Mouse (Mus musculus) gastrocnemius, adult 18-20 months (tissue): ENCODE measurements around the gene Dusp7. TPM values are rescaled to one million over a fixed set of nuclear protein-coding genes. Genes with fewer than 3 reads are reported as not detected.

ENCODE experiments used
- DNase-seq: peaks from one replicate; pipeline ENCODE4 v3.0.0; 2021; ENCODE audit warnings: low spot score
- total RNA-seq, 2 experiments: library from RNA; stranded (reverse); gene quantifications; 2 replicates each; pipeline ENCODE4 v1.2.3; 2021

Dusp7 gene
- total RNA-seq, 2 experiments from 2014 or later: 15.3 to 27.6 TPM

GRCm38 (mm10) chr9:106417841-106418625 is 49.6 kb downstream of the Dusp7 start:
- DNase-seq: peak; percentile 55

DNA sequence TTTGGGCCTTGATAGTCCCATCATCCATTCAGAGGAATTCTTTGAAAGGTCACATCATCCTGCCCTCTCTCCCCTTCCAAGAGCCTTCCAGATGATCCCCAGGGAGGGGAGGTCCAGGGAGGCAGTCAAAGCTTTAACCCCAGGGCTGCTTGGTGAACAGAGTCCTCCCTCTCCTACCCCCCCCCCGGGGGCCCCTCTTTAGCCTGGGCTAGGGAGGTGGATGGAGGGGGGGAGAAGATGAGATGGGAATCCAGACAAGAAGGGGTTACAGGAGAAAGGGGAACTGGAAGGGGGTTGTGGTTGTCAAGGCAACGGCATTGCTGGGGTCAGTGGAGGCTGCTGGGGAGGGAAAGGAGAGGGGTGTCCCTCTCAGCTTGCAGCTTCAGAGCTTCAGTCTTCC is 52.2 kb downstream of the Dusp7 start:
- no peak for DNase-seq

- no peak for DNase-seq
These were observed 52.8 kb downstream of the Dusp7 start for GRCm38 (mm10) chr9:106421033-106421864.

DNA sequence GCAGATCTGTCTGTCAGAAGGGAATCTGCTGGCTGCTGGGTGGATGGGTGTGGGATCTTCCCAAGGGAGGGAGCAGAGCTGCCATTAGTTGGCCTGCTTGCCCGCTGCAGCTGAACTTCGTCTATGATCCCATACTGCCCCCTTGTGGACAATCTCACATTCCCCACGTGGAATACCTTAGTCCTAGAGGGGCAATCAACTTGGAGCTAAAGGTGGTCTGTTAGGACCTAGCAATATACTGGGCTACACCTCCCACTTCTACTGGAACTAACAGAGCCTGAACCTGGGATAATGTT is 53.4 kb downstream of the Dusp7 start:
- peak; percentile 93 for DNase-seq

Other genes starting within 250 kb of the Dusp7 start
- 1 to 10 TPM in 1 of 2 experiments, under 1 TPM in 1; 0.93 to 2.4 TPM for gene Glyctk, start 210.5 kb upstream of the Dusp7 start, total RNA-seq
- gene Wdr82, start 197.7 kb upstream of the Dusp7 start, total RNA-seq: 10 to 100 TPM; 18.9 to 23.9 TPM
- gene Ppm1m, start 168.9 kb upstream of the Dusp7 start, total RNA-seq: 1 to 10 TPM; 2.7 to 3.7 TPM
- gene Twf2, start 165.5 kb upstream of the Dusp7 start, total RNA-seq: 100 to 1,000 TPM; 204 to 208 TPM
- under 1 TPM in 1 of 2 experiments, not detected in 1; 0.11 TPM for gene Tlr9, start 146.0 kb upstream of the Dusp7 start, total RNA-seq
- 100 to 1,000 TPM; 206 to 228 TPM for gene Alas1, start 120.0 kb upstream of the Dusp7 start, total RNA-seq
- gene Poc1a, start 87.6 kb upstream of the Dusp7 start, total RNA-seq: 1 to 10 TPM; 1.8 to 1.9 TPM
- 100 to 1,000 TPM; 280 to 298 TPM for gene Rpl29, start 60.8 kb downstream of the Dusp7 start, total RNA-seq
- gene Acy1, start 69.7 kb downstream of the Dusp7 start, total RNA-seq: 10 to 100 TPM; 10.0 to 13.0 TPM
- 1 to 10 TPM; 4.0 to 4.1 TPM for gene Abhd14b, start 78.8 kb downstream of the Dusp7 start, total RNA-seq
- 10 to 100 TPM; 16.9 to 17.0 TPM for gene Abhd14a, start 79.0 kb downstream of the Dusp7 start, total RNA-seq
- 10 to 100 TPM; 54.7 to 69.6 TPM for gene Pcbp4, start 84.7 kb downstream of the Dusp7 start, total RNA-seq
- under 1 TPM; 0.14 to 0.21 TPM for gene Gpr62, start 97.3 kb downstream of the Dusp7 start, total RNA-seq
- 10 to 100 TPM; 19.8 to 21.7 TPM for gene Rrp9, start 107.3 kb downstream of the Dusp7 start, total RNA-seq
- gene Parp3, start 108.3 kb downstream of the Dusp7 start, total RNA-seq: 10 to 100 TPM; 68.1 to 69.4 TPM
- gene Iqcf1, start 131.3 kb downstream of the Dusp7 start, total RNA-seq: not detected
- gene Iqcf5, start 145.9 kb downstream of the Dusp7 start, total RNA-seq: not detected
- not detected for gene Iqcf3, start 193.0 kb downstream of the Dusp7 start, total RNA-seq
- not detected for gene Iqcf4, start 202.4 kb downstream of the Dusp7 start, total RNA-seq